Mouse (Mus musculus) heart, postnatal 0 days (tissue): ENCODE measurements around the gene Actr1a.

Source experiments
- CTCF ChIP-seq: IDR thresholded peaks from 2 replicates; pipeline ENCODE4 v1.5.1; 2016; ENCODE audit warnings: antibody characterized with exemption, control low read depth, low read depth
- EP300 ChIP-seq: IDR thresholded peaks from 2 replicates; pipeline ENCODE4 v1.6.1; 2016; ENCODE audit warnings: antibody characterized with exemption, low read depth

DNA sequence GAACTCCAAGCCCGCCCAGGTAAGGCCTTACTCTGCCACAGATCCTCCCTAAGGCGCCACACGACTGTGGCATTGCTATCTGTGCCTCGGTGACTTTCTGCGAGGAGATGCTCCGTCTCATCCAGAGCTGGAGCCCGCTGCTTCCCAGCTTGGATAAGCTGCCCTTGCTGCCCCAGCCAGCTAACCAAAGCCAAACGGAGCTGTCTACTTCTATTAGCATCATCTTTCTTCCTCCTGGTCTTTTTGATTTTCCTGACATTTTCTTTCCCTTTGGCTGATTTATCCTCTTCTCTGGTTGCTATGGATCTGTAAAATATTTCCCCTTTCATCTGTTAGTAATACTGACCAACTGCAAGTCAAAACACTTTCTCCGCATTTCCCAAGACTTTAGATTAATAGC is 39.0 kb upstream of the Actr1a start:
- no peak for TF ChIP-seq CTCF
- no peak for TF ChIP-seq EP300
